Comparison of ENCODE assay signal across 8 mouse cellular contexts in genomic region chr3:96103901-96104260, GRCm38 (mm10). TPM values are rescaled to one million over a fixed set of nuclear protein-coding genes. Genes with fewer than 3 reads are reported as not detected.
A peak's percentile ranks its signal among the peaks of the same experiment; 100 is the strongest.
DNase-seq lines count a peak whose midpoint lies in the region; ATAC-seq and TF ChIP-seq lines count a peak whose summit lies in the region.

No protein-coding gene starts in this region.

- peak overlapping the region; percentile 79 for H3K27ac ChIP-seq in cortical plate, adult 2 months (ENCODE audit: insufficient read depth, low read length)
- H3K27ac ChIP-seq in hindbrain, postnatal 0 days = peak overlapping the region; percentile 81

- peak overlapping the region; percentile 84 for H3K9ac ChIP-seq in hindbrain, postnatal 0 days (replicated peaks; ENCODE audit: low read length)

- H3K27me3 ChIP-seq in hindbrain, postnatal 0 days (ENCODE audit: insufficient read depth, low read length) = no peaks in the 10 kb centered on the region

- no peak for TF ChIP-seq CTCF in cortical plate, adult 2 months (IDR thresholded peaks at IDR 0.05; ENCODE audit: extremely low read depth, insufficient read depth, low read length)
- no peak for TF ChIP-seq CTCF in hindbrain, postnatal 0 days (IDR thresholded peaks at IDR 0.05; ENCODE audit: low read depth)

- peak; percentile 22 for DNase-seq in left cerebral cortex, adult 11 months (ENCODE audit: low spot score)
- DNase-seq in left cerebral cortex, postnatal 36 days (ENCODE audit: low spot score in 2 of 2) = no peak
- DNase-seq in hindbrain, postnatal 0 days (ENCODE audit: low spot score) = no peak
- DNase-seq in naive thymus-derived CD4-positive, alpha-beta T cell, adult 2 months (ENCODE audit: low read depth) = peak; percentile 70
- DNase-seq in gastrocnemius, postnatal 25 days = no peak
- no peak for DNase-seq in gastrocnemius, postnatal 36 days
- no peak for DNase-seq in spleen, postnatal 4 days (ENCODE audit: low spot score in 2 of 2)

- no peaks in the 10 kb centered on the region for H3K9me3 ChIP-seq in hindbrain, postnatal 0 days (ENCODE audit: low read length)

- intact Hi-C loops in left cerebral cortex, postnatal 36 days (cut with DNase I) = loop anchor here (5.0 kb wide), 1 partner anchor 37 kb away; no protein-coding TSS in a partner anchor
- intact Hi-C loops in gastrocnemius, postnatal 36 days (cut with DNase I) = no loop called here

- peaks cover 1% of the 10 kb centered on the region for H3K4me1 ChIP-seq in cortical plate, adult 2 months (ENCODE audit: control insufficient read depth, insufficient read depth, low read length)
- H3K4me1 ChIP-seq in hindbrain, postnatal 0 days (ENCODE audit: insufficient read depth, low read length) = peaks cover 7% of the 10 kb centered on the region

- H3K36me3 ChIP-seq in hindbrain, postnatal 0 days (ENCODE audit: insufficient read depth, low read length) = no peaks in the 10 kb centered on the region

- no peak for TF ChIP-seq POLR2A in cortical plate, adult 2 months (IDR thresholded peaks at IDR 0.05; ENCODE audit: extremely low read depth, insufficient read depth, low read length)

- WGBS in hindbrain, postnatal 0 days = 3% methylated on average over 8 of the region's 8 CpGs

- peak; percentile 50 for ATAC-seq in hindbrain, postnatal 0 days

- H3K4me2 ChIP-seq in hindbrain, postnatal 0 days (ENCODE audit: low read depth, low read length) = peak overlapping the region; percentile 80

- H3K4me3 ChIP-seq in cortical plate, adult 2 months (ENCODE audit: insufficient read depth, low read length) = peak overlapping the region; percentile 94
- H3K4me3 ChIP-seq in hindbrain, postnatal 0 days (ENCODE audit: low read length) = peak overlapping the region; percentile 88

RNA-seq across cellular contexts. Expression of gene Otud7b, which starts 0.4 kb away (rescaled TPM):
- total RNA-seq in left cerebral cortex, postnatal 36 days (2021) = 10 to 100 TPM; 28.8 to 32.0 TPM
- 17.3 and 19.9 TPM in 2 replicates for polyA plus RNA-seq in cortical plate, adult 2 months (2012; rRNA removed)
- total RNA-seq in hindbrain, postnatal 0 days (2014; rRNA removed) = 10.1 and 23.6 TPM in 2 replicates
- 9.0 and 11.7 TPM in 2 replicates for polyA plus RNA-seq in hindbrain, postnatal 0 days (2015; fragmentation: Nextera tagmentation; extraction: Ambion mirVana)
- total RNA-seq in gastrocnemius, postnatal 25 days (2021) = 10 to 100 TPM; 52.5 to 54.4 TPM
- total RNA-seq in gastrocnemius, postnatal 36 days (2021) = 10 to 100 TPM; 46.6 to 49.0 TPM

RNA-seq across cellular contexts. Expression of gene Vps45, which starts 45.6 kb away (rescaled TPM):
- 10 to 100 TPM; 40.5 to 42.1 TPM for total RNA-seq in left cerebral cortex, postnatal 36 days (2021)
- polyA plus RNA-seq in cortical plate, adult 2 months (2012; rRNA removed) = 29.9 and 32.1 TPM in 2 replicates
- 22.1 and 24.9 TPM in 2 replicates for total RNA-seq in hindbrain, postnatal 0 days (2014; rRNA removed)
- polyA plus RNA-seq in hindbrain, postnatal 0 days (2015; fragmentation: Nextera tagmentation; extraction: Ambion mirVana) = 59.3 and 61.8 TPM in 2 replicates
- 10 to 100 TPM; 17.0 to 22.2 TPM for total RNA-seq in gastrocnemius, postnatal 25 days (2021)
- total RNA-seq in gastrocnemius, postnatal 36 days (2021) = 10 to 100 TPM; 13.4 to 17.5 TPM

RNA-seq across cellular contexts. Expression of gene Mtmr11, which starts 57.9 kb away (rescaled TPM):
- 1 to 10 TPM; 5.7 to 6.7 TPM for total RNA-seq in left cerebral cortex, postnatal 36 days (2021)
- polyA plus RNA-seq in cortical plate, adult 2 months (2012; rRNA removed) = 13.4 and 14.0 TPM in 2 replicates
- total RNA-seq in hindbrain, postnatal 0 days (2014; rRNA removed) = 11.0 and 11.7 TPM in 2 replicates
- polyA plus RNA-seq in hindbrain, postnatal 0 days (2015; fragmentation: Nextera tagmentation; extraction: Ambion mirVana) = 11.4 and 14.0 TPM in 2 replicates
- 1 to 10 TPM; 2.5 to 4.1 TPM for total RNA-seq in gastrocnemius, postnatal 25 days (2021)
- 1 to 10 TPM; 1.6 to 2.3 TPM for total RNA-seq in gastrocnemius, postnatal 36 days (2021)

Comparison
In these comparisons a context has a peak if more than half of its experiments do, and no peak if none do; other contexts are left out.
1. DNase-seq: peak in left cerebral cortex, adult 11 months (single experiment) and naive thymus-derived CD4-positive, alpha-beta T cell, adult 2 months (single experiment); none in left cerebral cortex, postnatal 36 days (0 of 2), hindbrain, postnatal 0 days (single experiment), gastrocnemius, postnatal 25 days (single experiment), gastrocnemius, postnatal 36 days (0 of 2) and spleen, postnatal 4 days (0 of 2).